Comparison of ENCODE assay signal across 16 mouse cellular contexts in the genomic region with DNA sequence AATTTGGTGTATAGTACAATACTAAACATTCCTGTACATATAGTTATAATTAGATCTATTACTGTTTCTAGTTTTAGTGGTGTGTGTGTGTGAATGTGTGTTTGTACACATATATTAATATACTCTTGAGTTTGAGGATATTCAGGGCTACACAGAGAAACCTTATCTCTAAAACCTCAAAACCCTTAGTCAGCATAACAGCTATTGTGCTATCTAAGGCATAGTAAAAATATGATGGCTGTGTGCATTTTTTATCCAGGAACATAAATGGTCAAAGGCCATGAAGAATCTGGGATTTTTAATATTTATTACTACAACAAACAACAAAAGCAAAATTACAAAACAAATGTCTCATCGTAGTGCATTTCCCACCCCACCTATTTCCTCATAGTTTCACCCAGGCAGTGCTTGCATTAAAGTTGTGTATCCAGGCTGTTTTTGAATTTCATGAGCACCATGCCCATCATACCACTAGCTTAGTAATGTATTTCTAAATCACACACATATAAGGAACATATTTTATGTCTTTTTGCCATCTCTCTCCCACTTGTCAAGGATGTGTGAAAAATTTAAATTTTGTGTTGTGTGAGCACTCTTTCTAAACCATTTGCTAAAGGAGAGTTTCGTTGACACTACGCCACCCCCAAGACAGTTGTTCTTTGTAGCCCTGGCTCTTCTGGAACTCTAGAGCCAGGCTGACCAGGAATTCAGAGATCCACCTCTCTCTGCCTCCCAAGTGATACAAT. TPM values are rescaled to one million over a fixed set of nuclear protein-coding genes. Genes with fewer than 3 reads are reported as not detected.
"Had no signal": no experiment of that assay in that cellular context is flagged by ENCODE, and none has a peak within 500 bp of the region (broad histone marks: within the 10 kb centered on the region; RNA-seq: fewer than 3 reads in every experiment).

No protein-coding gene starts in this region.

- H3K9ac ChIP-seq: lung, embryonic 14.5 days; midbrain, embryonic 13.5 days; midbrain, embryonic 15.5 days; neural tube, embryonic 12.5 days; stomach, embryonic 15.5 days had no signal

- H3K4me3 ChIP-seq: megakaryocyte, embryonic 14.5 days; midbrain, embryonic 13.5 days; midbrain, embryonic 15.5 days; neural tube, embryonic 12.5 days; stomach, embryonic 15.5 days had no signal

- ATAC-seq: midbrain, embryonic 13.5 days; midbrain, embryonic 15.5 days had no signal

- H3K9me3 ChIP-seq: megakaryocyte, embryonic 14.5 days; midbrain, embryonic 13.5 days; midbrain, embryonic 15.5 days; neural tube, embryonic 12.5 days; stomach, embryonic 15.5 days had no signal

- DNase-seq: lung, adult 18-20 months; lung, embryonic 14.5 days; lung, postnatal 10 days; lung, postnatal 36 days; right cerebral cortex, postnatal 14 days; thymus, adult 18-20 months; thymus, postnatal 14 days; thymus, postnatal 36 days had no signal

- H3K27me3 ChIP-seq: megakaryocyte, embryonic 14.5 days; midbrain, embryonic 13.5 days; midbrain, embryonic 15.5 days; neural tube, embryonic 12.5 days; stomach, embryonic 15.5 days had no signal

- H3K27ac ChIP-seq: macrophage; midbrain, embryonic 13.5 days; midbrain, embryonic 15.5 days; neural tube, embryonic 12.5 days; stomach, embryonic 15.5 days; stomach, postnatal 0 days had no signal

- H3K36me3 ChIP-seq: stomach, embryonic 15.5 days had no signal

- H3K4me1 ChIP-seq: midbrain, embryonic 13.5 days; midbrain, embryonic 15.5 days; neural tube, embryonic 12.5 days; stomach, embryonic 15.5 days had no signal

RNA-seq across cellular contexts. Expression of gene Klrg2, which starts 56.8 kb away (rescaled TPM):
- total RNA-seq: monocyte, adult 5-6 weeks had no signal
